8 mouse cellular contexts compared by ENCODE assay signal in genomic region chr10:130313531-130313930, GRCm38 (mm10). TPM values are rescaled to one million over a fixed set of nuclear protein-coding genes. Genes with fewer than 3 reads are reported as not detected.
A peak's percentile ranks its signal among the peaks of the same experiment; 100 is the strongest.
DNase-seq lines count a peak whose midpoint lies in the region; ATAC-seq and TF ChIP-seq lines count a peak whose summit lies in the region.

No protein-coding gene starts in this region.

- no peaks in the 10 kb centered on the region for H3K36me3 ChIP-seq in kidney, embryonic 14.5 days (ENCODE audit: control insufficient read depth, insufficient read depth, low read length)
- H3K36me3 ChIP-seq in kidney, embryonic 15.5 days, result no peaks in the 10 kb centered on the region
- H3K36me3 ChIP-seq in E14TG2a.4 (ENCODE audit: insufficient read depth, low read length), result no peaks in the 10 kb centered on the region

- no peak overlapping the region for H3K4me3 ChIP-seq in kidney, embryonic 14.5 days (ENCODE audit: low read length)
- H3K4me3 ChIP-seq in kidney, embryonic 15.5 days (replicated peaks), result no peak overlapping the region
- no peak overlapping the region for H3K4me3 ChIP-seq in E14TG2a.4 (replicated peaks; ENCODE audit: low read length)

- WGBS in kidney, embryonic 14.5 days, result 78% methylated on average over 1 of the region's 1 CpGs
- 69% methylated on average over 1 of the region's 1 CpGs for WGBS in kidney, embryonic 15.5 days

- H3K4me2 ChIP-seq in kidney, embryonic 14.5 days (replicated peaks; ENCODE audit: low read depth, low read length), result no peak overlapping the region
- no peak overlapping the region for H3K4me2 ChIP-seq in kidney, embryonic 15.5 days

- DNase-seq in embryo, embryonic 9.5 days (ENCODE audit: extremely low spot score), result peak; percentile 8
- DNase-seq in naive thymus-derived CD4-positive, alpha-beta T cell, adult 2 months (ENCODE audit: low read depth), result peak; percentile 86
- no peak for DNase-seq in right cerebral cortex, postnatal 4 days
- DNase-seq in layer of hippocampus, postnatal 25 days (ENCODE audit: extremely low spot score in 1 of 2, low spot score in 1 of 2), result no peak
- no peak for DNase-seq in yolk sac, embryonic 10.5 days (ENCODE audit: low spot score)

- TF ChIP-seq CTCF in E14TG2a.4 (conservative IDR thresholded peaks at IDR 0.05; ENCODE audit: low read length), result peak; percentile 32

- H3K9me3 ChIP-seq in kidney, embryonic 14.5 days (ENCODE audit: control insufficient read depth, low read length), result no peaks in the 10 kb centered on the region
- H3K9me3 ChIP-seq in kidney, embryonic 15.5 days (replicated peaks), result no peaks in the 10 kb centered on the region
- H3K9me3 ChIP-seq in E14TG2a.4 (ENCODE audit: low read length), result no peaks in the 10 kb centered on the region

- no peak overlapping the region for H3K27ac ChIP-seq in kidney, embryonic 14.5 days (ENCODE audit: low read depth, low read length)
- H3K27ac ChIP-seq in kidney, embryonic 15.5 days, result no peak overlapping the region

- H3K27me3 ChIP-seq in kidney, embryonic 14.5 days (ENCODE audit: control insufficient read depth, insufficient read depth, low read length), result no peaks in the 10 kb centered on the region
- H3K27me3 ChIP-seq in kidney, embryonic 15.5 days, result no peaks in the 10 kb centered on the region
- H3K27me3 ChIP-seq in E14TG2a.4 (ENCODE audit: insufficient read depth, low read length), result no peaks in the 10 kb centered on the region

- no peaks in the 10 kb centered on the region for H3K4me1 ChIP-seq in kidney, embryonic 14.5 days (ENCODE audit: control insufficient read depth, insufficient read depth, low read length)
- no peaks in the 10 kb centered on the region for H3K4me1 ChIP-seq in kidney, embryonic 15.5 days
- H3K4me1 ChIP-seq in E14TG2a.4 (replicated peaks; ENCODE audit: low read depth, low read length), result no peaks in the 10 kb centered on the region

- H3K9ac ChIP-seq in kidney, embryonic 14.5 days (ENCODE audit: low read depth, low read length), result no peak overlapping the region
- no peak overlapping the region for H3K9ac ChIP-seq in kidney, embryonic 15.5 days

- peak; percentile 64; the same call in 1 of the 2 replicates for ATAC-seq in kidney, embryonic 14.5 days (ENCODE audit: low FRiP score, low TSS enrichment)
- ATAC-seq in kidney, embryonic 15.5 days (replicated peaks; ENCODE audit: low FRiP score), result no peak

RNA-seq across cellular contexts. Expression of gene Tespa1, which starts 9.1 kb away (rescaled TPM):
- 0.31 TPM in 1 of 2 replicates, not detected in the other for polyA plus RNA-seq in kidney, embryonic 14.5 days (2014; fragmentation: Nextera tagmentation; extraction: Ambion mirVana)
- polyA plus RNA-seq in kidney, embryonic 15.5 days (2015; fragmentation: Nextera tagmentation; extraction: Ambion mirVana), result 0.09 and 0.23 TPM in 2 replicates
- 1 to 10 TPM; 1.3 to 1.6 TPM for total RNA-seq in layer of hippocampus, postnatal 25 days (2021)

RNA-seq across cellular contexts. Expression of gene Neurod4, which starts 33.5 kb away (rescaled TPM):
- polyA plus RNA-seq in kidney, embryonic 14.5 days (2014; fragmentation: Nextera tagmentation; extraction: Ambion mirVana), result not detected in 2 replicates
- not detected in 2 replicates for polyA plus RNA-seq in kidney, embryonic 15.5 days (2015; fragmentation: Nextera tagmentation; extraction: Ambion mirVana)
- total RNA-seq in layer of hippocampus, postnatal 25 days (2021), result under 1 TPM in 1 of 2 experiments, not detected in 1; 0.20 TPM

Comparison
In these comparisons a context has a peak if more than half of its experiments do, and no peak if none do; other contexts are left out.
1. DNase-seq: peak in embryo, embryonic 9.5 days (single experiment) and naive thymus-derived CD4-positive, alpha-beta T cell, adult 2 months (single experiment); none in right cerebral cortex, postnatal 4 days (single experiment), layer of hippocampus, postnatal 25 days (0 of 2) and yolk sac, embryonic 10.5 days (single experiment).